Mouse (Mus musculus): Measurements from ENCODE around the gene Lca5l.

DNA sequence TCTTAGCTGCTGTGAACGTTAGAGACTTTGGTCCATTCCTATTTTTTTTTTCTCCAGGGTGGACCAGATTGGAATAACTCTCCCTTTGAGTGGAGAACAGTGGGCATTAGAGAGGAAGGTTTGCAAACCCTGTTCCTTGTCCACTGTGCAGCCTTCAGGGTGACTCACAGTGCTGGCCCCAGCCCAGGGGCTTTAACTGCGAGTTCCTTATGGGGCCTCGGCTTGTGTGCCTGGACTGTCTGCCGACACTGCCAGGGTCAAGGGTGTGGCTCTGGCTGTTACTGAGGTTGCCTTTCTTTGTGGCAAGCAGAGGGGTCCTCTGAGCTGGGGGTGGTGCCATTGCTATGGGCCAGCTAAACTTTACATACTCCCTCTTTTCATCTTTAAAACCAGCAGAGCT is 41.1 kb downstream of the Lca5l start:
- TF ChIP-seq CTCF (IDR thresholded peaks at IDR 0.05; ENCODE audit: low read depth, low read length) (no peak), POLR2A (IDR thresholded peaks at IDR 0.05; ENCODE audit: extremely low read depth, insufficient read depth, low read length) (no peak)

Measured in liver, adult 2 months (tissue).